Mouse (Mus musculus): ENCODE results near the gene Trim80. TPM values are rescaled to one million over a fixed set of nuclear protein-coding genes. Genes with fewer than 3 reads are reported as not detected.
"Not testable (repeated sequence)": the region's sequence is repeated elsewhere in the genome, so short reads cannot be mapped to it uniquely, and the experiment has no call there.

The Trim80 gene
- total and polyA plus RNA-seq, 3 experiments = 0.14 to 0.59 (median 0.52) TPM

GRCm38 (mm10) chr11:115427482-115428331 is 12.6 kb upstream of the Trim80 start:
- DNase-seq = peak; percentile 81

GRCm38 (mm10) chr11:115429307-115429706 is 11.0 kb upstream of the Trim80 start:
- DNase-seq = no peak

- DNase-seq = no peak
These were observed 9.8 kb upstream of the Trim80 start for GRCm38 (mm10) chr11:115430561-115430960.

GRCm38 (mm10) chr11:115432814-115433213 is 7.5 kb upstream of the Trim80 start:
- no peak for DNase-seq

GRCm38 (mm10) chr11:115433342-115433741 is 7.0 kb upstream of the Trim80 start:
- DNase-seq = no peak

GRCm38 (mm10) chr11:115435596-115436337 is 4.6 kb upstream of the Trim80 start:
- no peak for DNase-seq

- DNase-seq = peak; percentile 35
These were observed 2.7 kb upstream of the Trim80 start for GRCm38 (mm10) chr11:115437571-115438122.

GRCm38 (mm10) chr11:115439326-115439725 is 1.0 kb upstream of the Trim80 start:
- peak; percentile 59 for DNase-seq

GRCm38 (mm10) chr11:115441417-115441816 is 1.1 kb downstream of the Trim80 start:
- no peak for DNase-seq

- DNase-seq = peak; percentile 81
These were observed 6.6 kb downstream of the Trim80 start for GRCm38 (mm10) chr11:115446906-115447305.

GRCm38 (mm10) chr11:115447321-115447885 is 7.1 kb downstream of the Trim80 start:
- no peak for DNase-seq

GRCm38 (mm10) chr11:115448075-115448474 is 7.7 kb downstream of the Trim80 start:
- DNase-seq = no peak

GRCm38 (mm10) chr11:115448998-115449397 is 8.7 kb downstream of the Trim80 start:
- DNase-seq = no peak

- peak; percentile 60 for DNase-seq
These were observed 9.8 kb downstream of the Trim80 start for GRCm38 (mm10) chr11:115450176-115450575.

GRCm38 (mm10) chr11:115451781-115452241 is 11.5 kb downstream of the Trim80 start:
- no peak for DNase-seq

GRCm38 (mm10) chr11:115452281-115452860 is 12.0 kb downstream of the Trim80 start:
- no peak for DNase-seq

- no peak for DNase-seq
These were observed 13.0 kb downstream of the Trim80 start for GRCm38 (mm10) chr11:115453306-115453705.

- DNase-seq = not testable (repeated sequence)
These were observed 14.5 kb downstream of the Trim80 start for GRCm38 (mm10) chr11:115454822-115455221.

GRCm38 (mm10) chr11:115455619-115456018 is 15.3 kb downstream of the Trim80 start:
- DNase-seq = no peak

- DNase-seq = no peak
These were observed 15.8 kb downstream of the Trim80 start for GRCm38 (mm10) chr11:115456182-115456581.

GRCm38 (mm10) chr11:115457405-115457804 is 17.1 kb downstream of the Trim80 start:
- DNase-seq = no peak

- DNase-seq = no peak
These were observed 20.6 kb downstream of the Trim80 start for GRCm38 (mm10) chr11:115460976-115461375.

All from adrenal gland, adult 2 months (tissue).